Mouse (Mus musculus) CD4-positive naive resting alpha-beta T cell, adult 57 days (primary cell): Measurements from ENCODE around the gene Slc25a24. TPM values are rescaled to one million over a fixed set of nuclear protein-coding genes. Genes with fewer than 3 reads are reported as not detected.

Source experiments
- total RNA-seq: library from RNA; stranded (reverse); gene quantifications from one replicate; pipeline ENCODE4 v1.2.4, GENCODE M21; 2023

Slc25a24 gene
- total RNA-seq = 8.6 TPM

GRCm38 (mm10) chr3:109122641-109123530 lies at the start of gene Slc25a24:
TSS of gene Slc25a24 (plus strand) at chr3:109123149.

GRCm38 (mm10) chr3:109080169-109080568 lies 42.8 kb upstream of the Slc25a24 start, which contains the start of gene Slc25a54:
TSS of gene Slc25a54 (plus strand) at chr3:109080469.

Other genes with a start within 250 kb of the Slc25a24 start
- not detected for gene Fndc7, start 233.1 kb upstream of the Slc25a24 start, total RNA-seq
- 244 TPM for gene Prpf38b, start 211.4 kb upstream of the Slc25a24 start, total RNA-seq
- gene Henmt1, start 183.3 kb upstream of the Slc25a24 start, total RNA-seq = 1.3 TPM
- not detected for gene Gm9857, start 182.7 kb upstream of the Slc25a24 start, total RNA-seq
- gene Fam102b, start 95.5 kb upstream of the Slc25a24 start, total RNA-seq = 10.2 TPM
- not detected for gene Slc25a54, start 42.7 kb upstream of the Slc25a24 start, total RNA-seq
- gene Vav3, start 217.5 kb downstream of the Slc25a24 start, total RNA-seq = 18.9 TPM